Mouse (Mus musculus): ENCODE data around the gene Apol7e. TPM values are rescaled to one million over a fixed set of nuclear protein-coding genes. Genes with fewer than 3 reads are reported as not detected.
A peak's percentile ranks its signal among the peaks of the same experiment; 100 is the strongest.
"Not testable (repeated sequence)": the region's sequence is repeated elsewhere in the genome, so short reads cannot be mapped to it uniquely, and the experiment has no call there.

The Apol7e gene
- not detected for total RNA-seq (2021)

- intact Hi-C loops (cut with DNase I): not testable (repeated sequence)
Measured at GRCm38 (mm10) chr15:77698656-77699055, at the start of gene Apol7e. TSS of gene Apol7e (plus strand) at chr15:77698857.

GRCm38 (mm10) chr15:77651143-77651542 lies 47.5 kb upstream of the Apol7e start:
- DNase-seq (ENCODE audit: extremely low spot score in 1 of 2, low spot score in 2 of 2); intact Hi-C loops (cut with DNase I): not testable (repeated sequence)

More at GRCm38 (mm10) chr15:77698656-77699055, at the start of gene Apol7e:
- not testable (repeated sequence) for DNase-seq (ENCODE audit: extremely low spot score in 1 of 2, low spot score in 2 of 2)

DNA sequence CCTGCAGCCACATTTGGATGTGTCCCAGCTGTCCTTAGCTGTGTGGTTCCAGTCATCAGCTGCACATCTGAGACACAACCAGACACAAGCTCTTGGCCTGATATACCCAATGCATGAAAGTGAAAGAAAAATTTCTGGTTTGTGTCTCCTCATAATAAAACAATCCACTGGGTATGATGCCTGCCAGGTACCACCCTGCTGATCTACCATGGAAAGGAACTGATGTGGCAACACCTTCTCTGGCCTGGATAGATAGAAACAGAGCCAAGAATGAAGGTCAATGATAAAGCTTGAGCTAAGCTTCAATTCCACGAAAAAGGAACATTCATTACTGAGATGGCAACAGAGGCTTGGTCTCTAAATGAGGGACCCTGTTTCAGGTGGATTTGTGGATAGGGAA lies 38.9 kb upstream of the Apol7e start:
- intact Hi-C loops (cut with DNase I); DNase-seq (ENCODE audit: extremely low spot score in 1 of 2, low spot score in 2 of 2): not testable (repeated sequence)

GRCm38 (mm10) chr15:77661841-77662240 lies 36.8 kb upstream of the Apol7e start:
- DNase-seq (ENCODE audit: extremely low spot score in 1 of 2, low spot score in 2 of 2); intact Hi-C loops (cut with DNase I): not testable (repeated sequence)

DNA sequence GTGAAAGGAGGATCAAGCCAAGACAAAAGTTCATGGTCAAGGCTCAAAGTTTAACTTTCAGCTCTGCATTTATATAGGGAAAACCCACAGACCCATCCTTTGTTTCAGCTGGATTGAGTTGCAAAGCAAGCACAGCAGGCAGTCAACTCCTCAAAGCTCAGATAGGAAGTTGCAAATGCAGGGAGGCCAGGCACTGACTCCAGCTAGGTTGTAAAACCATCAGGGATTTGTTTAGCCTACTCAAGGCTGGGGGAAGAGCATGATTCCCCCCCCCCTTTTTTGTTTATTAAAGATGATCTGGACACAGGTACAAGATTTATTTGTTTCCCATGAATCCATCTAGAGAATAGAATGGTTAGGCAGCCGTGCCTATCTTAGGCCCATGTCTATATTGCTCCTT lies 24.6 kb upstream of the Apol7e start:
- DNase-seq (ENCODE audit: extremely low spot score in 1 of 2, low spot score in 2 of 2); intact Hi-C loops (cut with DNase I): not testable (repeated sequence)

DNA sequence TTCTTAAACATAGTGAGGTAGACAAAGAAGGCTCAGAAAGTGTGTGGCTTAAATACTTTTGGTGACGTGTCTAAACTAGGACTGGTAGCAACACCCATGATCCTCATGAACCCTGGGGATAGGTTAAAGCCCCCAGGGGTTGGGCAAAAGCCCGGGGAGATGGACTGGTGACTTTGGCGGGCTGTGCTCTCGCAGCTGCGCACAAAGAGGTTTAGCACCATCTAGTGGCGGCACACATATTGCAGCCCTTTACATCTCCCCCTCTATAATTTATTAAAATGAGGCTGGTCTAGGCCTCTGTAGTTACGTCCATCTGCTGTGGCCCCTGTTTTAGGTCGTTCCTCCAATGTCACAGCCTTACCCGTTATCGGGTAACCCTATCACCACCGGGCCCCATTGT lies 14.7 kb upstream of the Apol7e start:
- DNase-seq (ENCODE audit: extremely low spot score in 1 of 2, low spot score in 2 of 2): peak in 1 of 2 experiments; percentile 36
- intact Hi-C loops (cut with DNase I): not testable (repeated sequence)

DNA sequence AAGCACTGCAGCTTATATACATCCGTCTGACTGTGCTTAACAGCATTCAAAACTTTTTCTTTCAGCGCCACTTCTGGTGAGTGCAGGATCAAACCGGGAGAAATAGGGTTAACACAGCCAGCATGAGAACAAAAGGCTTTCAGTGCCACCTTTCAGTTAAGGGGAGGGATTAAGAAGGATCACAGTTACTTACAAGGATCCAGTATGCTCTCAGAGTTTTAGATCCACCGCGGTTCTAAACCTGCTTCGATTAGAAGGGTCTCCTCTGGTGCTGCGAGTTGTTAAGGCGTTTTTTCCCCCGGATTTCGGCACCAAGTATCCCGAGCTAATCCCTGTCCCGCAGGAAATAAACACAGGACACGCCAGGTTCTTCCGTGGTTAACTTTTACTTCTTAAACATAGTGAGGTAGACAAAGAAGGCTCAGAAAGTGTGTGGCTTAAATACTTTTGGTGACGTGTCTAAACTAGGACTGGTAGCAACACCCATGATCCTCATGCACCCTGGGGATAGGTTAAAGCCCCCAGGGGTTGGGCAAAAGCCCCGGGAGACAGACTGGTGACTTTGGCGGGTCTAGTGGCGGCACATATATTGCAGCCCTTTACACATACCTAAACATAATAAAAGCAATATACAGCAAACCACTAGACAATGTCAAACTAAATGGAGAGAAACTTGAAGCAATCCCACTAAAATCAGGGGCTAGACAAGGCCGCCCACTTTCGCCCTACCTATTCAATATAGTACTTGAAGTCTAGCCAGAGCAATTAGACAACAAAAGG lies 6.9 kb upstream of the Apol7e start:
- DNase-seq (ENCODE audit: extremely low spot score in 1 of 2, low spot score in 2 of 2); intact Hi-C loops (cut with DNase I): not testable (repeated sequence)

DNA sequence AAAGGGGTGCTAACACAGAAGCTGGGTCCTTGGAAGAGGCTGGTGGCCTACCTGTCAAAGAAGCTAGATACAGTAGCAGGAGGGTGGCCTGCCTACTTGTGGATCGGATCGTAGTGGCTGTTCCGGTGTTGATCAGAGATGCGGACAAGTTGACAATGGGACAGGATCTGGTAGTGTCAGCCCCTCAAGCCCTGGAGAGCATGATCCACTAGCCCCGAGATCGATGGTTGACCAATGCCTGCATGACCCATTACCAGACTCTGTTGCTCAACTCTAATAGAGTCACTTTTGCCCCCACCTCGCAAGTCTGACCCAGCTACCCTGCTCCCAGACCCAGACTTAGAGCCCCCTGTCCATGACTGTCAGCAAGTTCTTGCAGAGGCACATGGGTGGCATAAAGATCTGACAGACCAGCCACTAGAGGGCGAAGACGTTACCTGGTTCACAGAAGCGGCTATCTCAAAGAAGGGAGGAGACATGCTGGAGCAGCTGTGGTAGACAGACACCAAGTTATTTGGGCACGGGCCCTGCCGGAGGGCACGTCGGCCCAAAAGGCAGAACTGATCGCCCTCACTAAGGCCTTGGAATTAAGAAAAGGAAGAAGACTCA lies 3.9 kb upstream of the Apol7e start:
- DNase-seq (ENCODE audit: extremely low spot score in 1 of 2, low spot score in 2 of 2); intact Hi-C loops (cut with DNase I): not testable (repeated sequence)

- DNase-seq (ENCODE audit: extremely low spot score in 1 of 2, low spot score in 2 of 2); intact Hi-C loops (cut with DNase I): not testable (repeated sequence)
Measured at GRCm38 (mm10) chr15:77705306-77705705, 6.6 kb downstream of the Apol7e start.

- DNase-seq (ENCODE audit: extremely low spot score in 1 of 2, low spot score in 2 of 2); intact Hi-C loops (cut with DNase I): not testable (repeated sequence)
Measured at GRCm38 (mm10) chr15:77708936-77709335, 10.3 kb downstream of the Apol7e start.

- DNase-seq (ENCODE audit: extremely low spot score in 1 of 2, low spot score in 2 of 2); intact Hi-C loops (cut with DNase I): not testable (repeated sequence)
Measured at GRCm38 (mm10) chr15:77718240-77718639, 19.6 kb downstream of the Apol7e start.

GRCm38 (mm10) chr15:77721509-77721908 lies 22.9 kb downstream of the Apol7e start:
- DNase-seq (ENCODE audit: extremely low spot score in 1 of 2, low spot score in 2 of 2); intact Hi-C loops (cut with DNase I): not testable (repeated sequence)

DNA sequence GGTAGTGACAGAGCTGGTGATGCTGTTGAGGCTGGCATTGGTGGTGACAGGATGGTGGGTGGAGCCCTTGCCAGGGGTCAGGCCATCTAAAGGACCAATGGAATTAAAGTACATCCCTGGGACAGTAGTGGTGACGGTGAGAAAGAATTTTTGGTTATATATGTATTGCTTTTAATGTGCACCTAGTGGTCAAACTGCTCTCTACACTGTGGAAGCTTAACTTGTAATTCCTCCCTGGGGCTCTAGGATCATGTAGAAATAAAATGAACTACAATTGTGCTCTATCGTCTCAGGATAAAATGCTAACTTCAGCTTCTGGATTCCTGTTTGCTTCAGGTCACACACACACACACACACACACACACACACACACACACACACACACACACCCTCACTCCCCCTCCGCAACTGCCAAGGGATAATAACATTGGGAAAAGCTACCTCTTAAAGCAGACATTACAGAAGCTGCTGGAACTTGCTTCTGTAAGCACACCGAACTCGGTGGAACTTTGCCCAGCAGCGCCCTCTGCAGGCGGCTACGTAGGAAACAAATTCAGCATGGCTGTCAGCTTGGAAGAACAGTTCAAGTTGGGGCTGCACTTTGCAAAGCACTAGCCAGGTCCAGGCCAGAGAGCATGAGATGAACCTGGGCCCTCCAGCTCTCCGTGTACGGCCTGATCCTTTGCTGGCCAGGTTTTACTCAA lies 25.7 kb downstream of the Apol7e start:
- intact Hi-C loops (cut with DNase I); DNase-seq (ENCODE audit: extremely low spot score in 1 of 2, low spot score in 2 of 2): not testable (repeated sequence)

DNA sequence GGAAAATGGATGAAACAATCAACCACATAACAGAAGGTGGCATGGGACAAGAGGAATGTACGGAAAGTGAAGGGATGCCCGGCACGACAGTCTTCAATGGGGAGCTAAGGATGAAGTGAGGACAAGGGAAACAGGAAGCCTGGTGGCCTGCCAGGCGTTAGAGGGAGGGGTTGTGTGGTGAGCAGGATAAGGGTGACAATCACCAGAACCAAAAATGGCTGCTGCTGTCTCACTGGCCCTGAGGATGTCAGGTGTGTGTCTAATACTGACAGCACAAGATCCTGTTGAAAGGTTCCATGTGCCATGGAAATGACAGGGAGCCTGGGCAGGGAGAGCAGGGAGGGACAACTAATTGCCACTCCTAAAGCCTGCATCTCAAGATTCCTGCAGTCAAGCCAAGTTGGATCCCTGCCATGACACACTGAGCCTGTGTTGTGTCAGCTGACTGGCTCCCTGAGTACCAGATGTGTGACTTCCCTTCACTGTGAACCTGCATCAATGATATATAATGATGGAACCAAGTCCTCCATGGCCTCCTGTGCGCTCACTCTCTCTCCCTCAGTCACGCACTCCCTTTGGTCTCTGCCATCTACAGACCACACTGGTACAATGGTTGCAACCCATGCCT lies 26.9 kb downstream of the Apol7e start:
- intact Hi-C loops (cut with DNase I): not testable (repeated sequence)

DNA sequence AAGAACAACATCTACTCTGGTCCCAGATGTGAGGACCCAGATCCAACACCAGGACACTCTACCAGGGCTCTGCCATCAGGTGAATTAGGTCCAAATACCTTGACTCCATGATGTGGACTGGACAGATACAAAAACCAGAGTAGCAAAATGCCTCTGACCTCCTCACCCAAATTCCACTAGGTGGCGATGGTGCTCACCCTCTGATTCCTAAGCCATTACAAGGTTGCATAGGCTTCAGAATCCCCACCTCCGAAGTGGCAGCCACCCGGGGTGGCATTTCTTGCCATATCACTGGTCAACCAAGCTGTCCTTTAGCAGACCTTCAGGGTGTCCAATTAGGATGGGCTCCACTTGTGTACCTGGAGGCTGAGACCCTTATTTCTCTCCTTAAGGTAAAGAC lies 28.5 kb downstream of the Apol7e start:
- intact Hi-C loops (cut with DNase I): not testable (repeated sequence)

More for the DNA sequence above, 26.9 kb downstream of the Apol7e start:
- peak in 1 of 2 experiments; percentile 46 for DNase-seq (ENCODE audit: extremely low spot score in 1 of 2, low spot score in 2 of 2)

DNA sequence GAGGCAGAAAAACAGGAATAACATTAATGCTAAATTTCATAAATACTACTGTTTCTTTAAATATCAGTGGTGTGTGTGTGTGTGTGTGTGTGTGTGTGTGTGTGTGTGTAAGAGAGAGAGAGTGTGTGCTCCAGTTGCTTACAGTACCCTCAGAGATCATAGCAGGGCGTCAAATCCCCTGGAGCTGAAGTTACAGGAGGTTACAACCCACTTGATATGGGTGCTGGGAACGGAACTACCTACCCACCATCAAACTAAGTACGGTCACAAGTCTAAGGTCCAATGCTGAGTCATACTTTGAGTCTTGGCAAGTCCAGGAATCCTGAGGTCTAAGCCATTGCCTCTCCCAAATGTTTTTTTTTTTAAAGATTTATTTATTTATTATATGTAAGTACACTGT lies 29.1 kb downstream of the Apol7e start:
- DNase-seq (ENCODE audit: extremely low spot score in 1 of 2, low spot score in 2 of 2); intact Hi-C loops (cut with DNase I): not testable (repeated sequence)

More for the DNA sequence above, 28.5 kb downstream of the Apol7e start:
- DNase-seq (ENCODE audit: extremely low spot score in 1 of 2, low spot score in 2 of 2): not testable (repeated sequence)

DNA sequence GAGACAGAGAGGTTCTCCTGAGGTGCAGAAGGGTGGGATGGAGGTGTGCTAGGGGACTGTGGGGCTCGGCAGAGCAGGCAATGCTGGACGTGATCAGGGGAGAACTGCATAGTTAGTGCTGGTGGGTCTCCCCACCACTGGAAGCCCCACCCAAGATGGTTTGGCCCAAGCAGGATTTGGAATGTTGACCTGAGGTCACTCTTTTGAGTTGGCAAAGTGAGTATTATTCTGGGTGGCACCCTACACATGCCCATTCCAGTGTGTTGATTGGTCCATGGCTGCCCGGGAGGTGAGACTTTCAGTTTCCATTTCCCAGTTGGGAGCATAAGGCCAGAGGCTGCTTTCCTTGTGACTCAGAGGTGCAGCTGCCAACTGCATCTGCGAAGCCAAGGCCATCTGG lies 30.1 kb downstream of the Apol7e start, which contains the start of gene Apol9b:
Gene Apol9b, plus strand, starts transcription at position 301 of the 400 bp plus-strand sequence.
- intact Hi-C loops (cut with DNase I); DNase-seq (ENCODE audit: extremely low spot score in 1 of 2, low spot score in 2 of 2): not testable (repeated sequence)

DNA sequence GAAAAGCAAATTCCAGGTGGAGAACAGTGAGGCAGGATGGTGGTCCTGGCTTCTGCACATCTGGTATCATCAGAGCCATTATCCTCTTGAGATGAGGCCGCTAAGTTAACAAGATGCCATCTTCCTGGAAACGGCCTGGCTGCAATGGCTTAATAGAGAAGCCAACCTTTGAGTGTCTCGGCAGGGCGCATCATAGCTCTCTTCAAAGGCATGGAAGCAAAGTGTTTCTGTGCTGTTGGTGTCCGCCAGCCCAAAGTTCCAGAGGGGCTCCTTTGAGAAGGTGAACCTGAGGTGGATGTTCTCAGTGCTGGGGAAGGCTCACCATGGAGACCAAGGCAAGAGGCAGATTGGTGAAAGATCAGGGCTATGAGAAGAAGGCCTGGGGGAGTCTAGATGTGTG lies 32.9 kb downstream of the Apol7e start:
- intact Hi-C loops (cut with DNase I): no loop called here
- DNase-seq (ENCODE audit: extremely low spot score in 1 of 2, low spot score in 2 of 2): no peak

GRCm38 (mm10) chr15:77732851-77733250 lies 34.2 kb downstream of the Apol7e start:
- DNase-seq (ENCODE audit: extremely low spot score in 1 of 2, low spot score in 2 of 2): not testable (repeated sequence)

More at GRCm38 (mm10) chr15:77732851-77733250, 34.2 kb downstream of the Apol7e start:
- intact Hi-C loops (cut with DNase I): not testable (repeated sequence)
